In genomic region chr5:77245463-77245786, GRCm38 (mm10) we compare ENCODE assay signal across 7 mouse cellular contexts. TPM values are rescaled to one million over a fixed set of nuclear protein-coding genes. Genes with fewer than 3 reads are reported as not detected.
DNase-seq lines count a peak whose midpoint lies in the region; ATAC-seq lines count a peak whose summit lies in the region.

No protein-coding gene starts in this region.

- H3K9me3 ChIP-seq in neural tube, embryonic 11.5 days (ENCODE audit: control insufficient read depth, low read length) = no peaks in the 10 kb centered on the region
- H3K9me3 ChIP-seq in forebrain, embryonic 13.5 days (replicated peaks) = no peaks in the 10 kb centered on the region
- no peaks in the 10 kb centered on the region for H3K9me3 ChIP-seq in limb, embryonic 15.5 days
- no peaks in the 10 kb centered on the region for H3K9me3 ChIP-seq in stomach, embryonic 16.5 days (replicated peaks; ENCODE audit: control insufficient read depth, low read length)

- H3K9ac ChIP-seq in neural tube, embryonic 11.5 days (ENCODE audit: low read length) = no peak overlapping the region
- H3K9ac ChIP-seq in forebrain, embryonic 13.5 days = peak overlapping the region; percentile 3; the same call in 1 of the 2 replicates
- H3K9ac ChIP-seq in limb, embryonic 15.5 days = no peak overlapping the region
- peak overlapping the region; percentile 45; the same call in 1 of the 2 replicates for H3K9ac ChIP-seq in stomach, embryonic 16.5 days (ENCODE audit: low read length)

- H3K27ac ChIP-seq in neural tube, embryonic 11.5 days (ENCODE audit: low read depth, low read length) = no peak overlapping the region
- no peak overlapping the region for H3K27ac ChIP-seq in forebrain, embryonic 13.5 days
- no peak overlapping the region for H3K27ac ChIP-seq in limb, embryonic 15.5 days
- no peak overlapping the region for H3K27ac ChIP-seq in stomach, embryonic 16.5 days (ENCODE audit: low read length)

- no peak overlapping the region; the same call in 1 of the 2 replicates for H3K4me3 ChIP-seq in neural tube, embryonic 11.5 days (ENCODE audit: low read depth, low read length)
- peak overlapping the region; percentile 20 for H3K4me3 ChIP-seq in forebrain, embryonic 13.5 days
- peak overlapping the region; percentile 26 for H3K4me3 ChIP-seq in limb, embryonic 15.5 days
- peak overlapping the region; percentile 40 for H3K4me3 ChIP-seq in stomach, embryonic 16.5 days (replicated peaks; ENCODE audit: low read length)

- 43% methylated on average over 7 of the region's 7 CpGs for WGBS in neural tube, embryonic 11.5 days
- 31% methylated on average over 7 of the region's 7 CpGs for WGBS in forebrain, embryonic 13.5 days
- 43% methylated on average over 7 of the region's 7 CpGs for WGBS in limb, embryonic 15.5 days
- 30% methylated on average over 7 of the region's 7 CpGs for WGBS in stomach, embryonic 16.5 days

- no peaks in the 10 kb centered on the region for H3K36me3 ChIP-seq in neural tube, embryonic 11.5 days (ENCODE audit: control insufficient read depth, insufficient read depth, low read length)
- no peaks in the 10 kb centered on the region for H3K36me3 ChIP-seq in forebrain, embryonic 13.5 days (ENCODE audit: poor library complexity, severe bottlenecking)
- H3K36me3 ChIP-seq in limb, embryonic 15.5 days = no peaks in the 10 kb centered on the region
- no peaks in the 10 kb centered on the region for H3K36me3 ChIP-seq in stomach, embryonic 16.5 days (ENCODE audit: control insufficient read depth, insufficient read depth, low read length)

- H3K27me3 ChIP-seq in neural tube, embryonic 11.5 days (ENCODE audit: control insufficient read depth, insufficient read depth, low read length) = no peaks in the 10 kb centered on the region
- H3K27me3 ChIP-seq in forebrain, embryonic 13.5 days = no peaks in the 10 kb centered on the region
- H3K27me3 ChIP-seq in limb, embryonic 15.5 days = no peaks in the 10 kb centered on the region
- no peaks in the 10 kb centered on the region for H3K27me3 ChIP-seq in stomach, embryonic 16.5 days (ENCODE audit: control insufficient read depth, insufficient read depth, low read length)

- no peak for ATAC-seq in neural tube, embryonic 11.5 days (ENCODE audit: insufficient read depth, low FRiP score, low TSS enrichment)
- ATAC-seq in forebrain, embryonic 13.5 days = no peak
- no peak for ATAC-seq in limb, embryonic 15.5 days (ENCODE audit: insufficient number of reproducible peaks, low FRiP score, low TSS enrichment, low read depth)
- no peak for ATAC-seq in stomach, embryonic 16.5 days (ENCODE audit: insufficient read depth, low FRiP score)

- H3K4me1 ChIP-seq in neural tube, embryonic 11.5 days (ENCODE audit: control insufficient read depth, insufficient read depth, low read length) = no peaks in the 10 kb centered on the region
- peaks cover 12% of the 10 kb centered on the region for H3K4me1 ChIP-seq in forebrain, embryonic 13.5 days
- peaks cover 7% of the 10 kb centered on the region for H3K4me1 ChIP-seq in limb, embryonic 15.5 days
- H3K4me1 ChIP-seq in stomach, embryonic 16.5 days (ENCODE audit: control insufficient read depth, insufficient read depth, low read length) = 0 out of 2 replicates have a peak, but pooled peaks cover 2% of the 10 kb centered on the region

- peak overlapping the region; percentile 10 for H3K4me2 ChIP-seq in neural tube, embryonic 11.5 days (ENCODE audit: low read depth)
- H3K4me2 ChIP-seq in forebrain, embryonic 13.5 days = peak overlapping the region; percentile 52
- H3K4me2 ChIP-seq in limb, embryonic 15.5 days = peak overlapping the region; percentile 45
- peak overlapping the region; percentile 50 for H3K4me2 ChIP-seq in stomach, embryonic 16.5 days (ENCODE audit: low read depth, low read length)

- peak; percentile 16 for DNase-seq in neural tube, embryonic 11.5 days (ENCODE audit: low spot score)
- no peak for DNase-seq in neural tube, embryonic 10.5 days (ENCODE audit: extremely low spot score, low spot score)
- DNase-seq in cerebellum, adult 11-12 months = no peak
- no peak for DNase-seq in frontal cortex, postnatal 14 days (ENCODE audit: low spot score in 2 of 2)

RNA-seq across cellular contexts. Expression of gene Rest, which starts 19.9 kb away (rescaled TPM):
- polyA plus RNA-seq in neural tube, embryonic 11.5 days (2014; fragmentation: Nextera tagmentation; extraction: Ambion mirVana) = 25.0 and 28.6 TPM in 2 replicates
- 11.1 and 13.1 TPM in 2 replicates for polyA plus RNA-seq in forebrain, embryonic 13.5 days (2015; fragmentation: Nextera tagmentation; extraction: Ambion mirVana)
- 32.3 and 37.6 TPM in 2 replicates for polyA plus RNA-seq in limb, embryonic 15.5 days (2015; fragmentation: Nextera tagmentation; extraction: Ambion mirVana)
- 21.3 and 22.5 TPM in 2 replicates for polyA plus RNA-seq in stomach, embryonic 16.5 days (2015; fragmentation: Nextera tagmentation; extraction: Ambion mirVana)

RNA-seq across cellular contexts. Expression of gene Spink2, which starts 34.2 kb away (rescaled TPM):
- polyA plus RNA-seq in neural tube, embryonic 11.5 days (2014; fragmentation: Nextera tagmentation; extraction: Ambion mirVana) = 2.1 and 2.6 TPM in 2 replicates
- 0.94 and 1.4 TPM in 2 replicates for polyA plus RNA-seq in forebrain, embryonic 13.5 days (2015; fragmentation: Nextera tagmentation; extraction: Ambion mirVana)
- polyA plus RNA-seq in limb, embryonic 15.5 days (2015; fragmentation: Nextera tagmentation; extraction: Ambion mirVana) = 6.2 and 6.7 TPM in 2 replicates
- polyA plus RNA-seq in stomach, embryonic 16.5 days (2015; fragmentation: Nextera tagmentation; extraction: Ambion mirVana) = 1.3 and 3.2 TPM in 2 replicates

Comparison
In these comparisons a context has a peak if more than half of its experiments do, and no peak if none do; other contexts are left out.
1. H3K9ac ChIP-seq: peak in forebrain, embryonic 13.5 days (single experiment) and stomach, embryonic 16.5 days (single experiment); none in neural tube, embryonic 11.5 days (single experiment) and limb, embryonic 15.5 days (single experiment).
2. Peak in every context shown above with its lines, with median percentiles within 50 percentile points of each other: H3K4me2 ChIP-seq.